Mouse (Mus musculus) mouse trophoblast stem cell (cell line): Measurements from ENCODE around the gene Corin.

ENCODE experiments used
- in situ Hi-C, 2 experiments: fragments of 300-500 bp; cut with MseI, MboI; formaldehyde crosslinking; loops; 2 replicates in 1 of 2; 3 replicates in 1 of 2; pipeline ENCODE4 v1.15.1; 2025

Gene Corin

DNA sequence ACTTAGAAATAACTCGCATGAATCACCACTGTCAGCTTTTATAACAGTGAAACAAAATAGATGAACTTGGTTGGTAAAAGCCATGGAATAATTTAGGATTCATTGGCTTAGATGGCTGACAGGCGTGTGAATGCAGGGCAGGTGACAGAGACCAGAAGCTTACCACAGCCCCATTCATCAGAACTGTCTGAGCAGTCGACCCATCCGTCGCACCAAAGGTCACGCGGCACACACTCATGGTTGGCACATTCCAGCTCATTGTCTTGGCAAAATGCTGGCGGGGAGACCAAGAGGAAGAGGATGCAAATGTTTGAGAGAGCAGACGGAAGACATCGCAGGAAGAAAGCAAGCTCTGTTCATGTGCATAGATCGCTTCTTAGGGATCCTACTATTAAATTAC, 173.6 kb downstream of the Corin start:
- in situ Hi-C loops = no loop called here

GRCm38 (mm10) chr5:72329453-72329852, 174.8 kb downstream of the Corin start:
- in situ Hi-C loops = no loop called here

DNA sequence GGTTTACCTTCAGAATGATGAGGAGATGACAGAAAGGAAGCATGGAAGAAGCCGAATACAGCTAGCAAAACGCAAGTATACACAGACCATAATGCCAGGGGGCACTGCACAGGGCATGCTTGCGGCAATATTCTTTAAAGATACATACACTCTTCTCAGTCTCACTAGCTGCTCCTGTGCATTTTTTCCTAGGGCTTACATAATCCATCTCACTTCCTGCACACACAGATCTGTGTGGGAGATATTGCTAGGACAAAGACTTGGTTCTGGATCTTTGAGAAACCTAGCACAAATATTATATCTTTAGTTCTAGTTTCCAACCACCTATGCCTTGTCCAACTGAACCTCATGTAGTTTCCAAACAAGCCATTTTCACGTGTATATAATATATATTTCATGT, 189.0 kb downstream of the Corin start:
- in situ Hi-C loops = no loop called here

- in situ Hi-C loops = no loop called here
Measured at GRCm38 (mm10) chr5:72298418-72299104, 205.7 kb downstream of the Corin start.

DNA sequence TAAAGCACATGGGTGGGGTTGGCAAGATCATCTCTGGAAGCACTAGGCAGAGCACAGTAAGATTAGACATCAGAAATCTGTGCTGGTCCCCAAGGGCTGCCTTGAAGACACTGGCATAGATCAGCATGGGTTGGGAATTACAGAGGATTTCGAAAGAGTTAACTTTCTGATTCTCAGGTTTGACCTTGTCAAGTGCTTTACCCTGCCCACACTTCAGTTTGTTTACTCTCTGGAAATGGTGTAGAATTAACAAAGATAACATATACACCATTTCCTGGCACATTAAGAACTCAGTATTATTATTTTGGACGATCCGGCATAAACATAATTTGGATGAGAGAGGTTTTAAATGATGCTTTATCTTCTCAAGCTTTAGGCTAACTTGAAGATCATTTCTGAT, 219.2 kb downstream of the Corin start:
- in situ Hi-C loops = no loop called here

DNA sequence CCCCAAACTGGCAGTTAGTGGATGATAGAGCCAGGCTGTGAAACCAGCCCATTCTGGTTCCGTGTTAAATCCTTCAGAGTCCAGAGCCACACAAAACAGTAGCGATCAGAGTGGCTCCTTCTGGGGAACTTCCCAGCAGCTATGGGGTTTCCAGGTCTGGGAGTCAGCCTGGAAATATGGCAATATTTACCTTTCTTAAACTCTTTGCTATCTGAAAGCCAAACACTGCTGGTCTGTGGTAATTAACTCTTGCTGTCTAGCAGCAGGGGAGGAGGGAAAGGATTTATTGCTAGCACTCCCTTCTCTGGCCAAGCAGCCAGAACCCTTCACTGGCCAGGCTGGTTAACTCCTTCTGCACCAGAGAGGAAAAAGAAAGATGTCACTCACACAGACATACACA, 221.4 kb downstream of the Corin start:
- in situ Hi-C loops = no loop called here

DNA sequence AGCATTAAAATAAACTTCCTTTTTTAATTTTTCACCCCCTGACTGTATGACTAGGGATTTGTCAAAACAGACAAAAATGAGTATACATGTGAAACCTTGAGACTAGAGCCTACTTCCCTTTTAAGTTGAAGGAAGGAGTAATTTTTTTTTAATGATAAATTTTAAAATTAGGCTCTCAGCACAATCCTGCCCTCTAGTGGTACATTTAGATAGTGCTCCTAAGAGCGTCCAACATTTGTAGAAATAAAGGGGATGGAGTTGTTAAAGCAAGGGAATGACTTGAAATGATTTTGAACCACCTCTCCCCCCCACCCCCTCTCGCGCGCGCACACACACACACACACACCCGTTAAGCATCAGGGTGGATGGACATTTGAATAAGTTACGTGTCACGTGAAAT, 234.6 kb downstream of the Corin start:
- in situ Hi-C loops = loop anchor here (5.0 kb wide), 1 partner anchor 97 kb away; no protein-coding TSS in a partner anchor

- in situ Hi-C loops = loop anchor here (5.0 kb wide), 1 partner anchor 97 kb away; no protein-coding TSS in a partner anchor
Measured at GRCm38 (mm10) chr5:72269204-72269603, 235.1 kb downstream of the Corin start.

DNA sequence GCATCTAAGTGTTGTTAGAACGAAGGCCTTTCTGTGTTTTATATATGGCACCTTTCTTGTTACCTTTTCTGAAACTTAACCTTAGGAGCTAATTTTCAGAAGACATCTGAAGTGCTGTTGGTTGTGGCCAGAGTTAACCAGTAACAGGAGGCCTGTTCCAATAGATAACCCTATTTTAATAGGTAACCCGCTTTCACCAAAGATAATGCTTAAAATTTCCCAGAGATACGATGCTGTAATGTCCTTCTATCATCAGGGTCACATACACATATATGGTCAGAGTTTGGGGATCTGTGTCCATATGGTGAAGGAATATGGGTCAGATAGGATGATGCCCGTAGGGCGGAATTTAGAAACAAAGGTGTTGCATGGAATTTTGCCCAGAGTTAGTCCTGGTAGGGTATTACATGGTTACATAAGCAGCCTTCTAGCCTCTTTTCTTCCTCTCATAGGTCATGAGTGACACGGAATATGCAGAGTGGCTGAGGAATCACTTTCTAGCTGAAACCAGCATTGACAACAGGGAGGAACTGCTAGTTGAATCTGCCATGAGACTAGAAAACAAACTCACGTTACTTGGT, 237.2 kb downstream of the Corin start:
- in situ Hi-C loops = loop anchor here (5.0 kb wide), 1 partner anchor 95 kb away; no protein-coding TSS in a partner anchor

DNA sequence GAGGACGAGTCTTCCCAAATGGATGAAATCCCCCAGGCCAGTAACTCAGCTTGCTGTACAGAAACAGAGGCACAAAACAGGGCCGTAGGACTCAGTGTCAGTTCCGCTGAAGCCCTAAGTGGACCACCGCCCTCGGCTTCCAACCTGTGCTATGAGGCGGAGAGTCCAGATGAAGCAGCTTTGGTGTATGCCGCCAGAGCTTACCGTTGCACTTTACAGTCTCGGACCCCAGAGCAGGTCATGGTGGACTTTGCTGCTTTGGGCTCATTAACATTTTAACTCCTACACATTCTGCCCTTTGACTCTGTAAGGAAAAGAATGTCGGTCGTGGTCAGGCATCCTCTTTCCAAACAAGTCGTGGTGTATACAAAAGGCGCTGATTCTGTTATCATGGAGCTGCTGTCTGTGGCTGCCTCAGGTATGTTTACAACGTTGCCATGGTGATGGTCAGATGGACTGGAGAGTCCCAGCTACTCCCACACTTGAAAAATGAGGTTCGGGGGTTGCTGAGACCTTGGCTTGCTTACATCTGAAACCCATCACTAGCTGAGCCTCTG, 240.0 kb downstream of the Corin start:
- in situ Hi-C loops = no loop called here

- in situ Hi-C loops = no loop called here
Measured at GRCm38 (mm10) chr5:72261802-72262324, 242.4 kb downstream of the Corin start.

GRCm38 (mm10) chr5:72259298-72259621, 245.0 kb downstream of the Corin start:
- in situ Hi-C loops = no loop called here

GRCm38 (mm10) chr5:72258409-72259297, 245.6 kb downstream of the Corin start:
- in situ Hi-C loops = no loop called here

- in situ Hi-C loops = no loop called here
Measured at GRCm38 (mm10) chr5:72257084-72257483, 247.2 kb downstream of the Corin start.

GRCm38 (mm10) chr5:72254958-72255357, 249.3 kb downstream of the Corin start:
- in situ Hi-C loops = no loop called here

DNA sequence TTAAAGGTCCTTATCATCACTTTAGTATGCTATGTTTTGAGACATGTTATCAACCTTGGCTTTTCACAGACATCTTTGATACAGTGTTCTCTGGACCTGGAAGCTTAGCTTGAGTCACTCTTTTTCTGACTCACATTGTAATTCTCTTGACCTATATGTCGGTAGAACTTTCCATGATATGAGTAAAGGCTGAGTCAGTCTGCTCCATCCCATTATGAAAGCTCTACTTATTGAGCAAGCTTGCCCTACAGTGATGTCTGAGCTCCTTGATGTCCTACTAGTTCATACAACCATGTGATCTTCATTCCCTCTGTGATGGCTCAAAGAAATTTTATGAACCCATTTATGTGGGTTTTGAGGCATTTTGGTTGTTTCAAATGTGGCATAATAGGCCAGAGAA, 254.1 kb downstream of the Corin start:
- in situ Hi-C loops = no loop called here
